Mouse (Mus musculus): ENCODE measurements around the gene Spag7. TPM values are rescaled to one million over a fixed set of nuclear protein-coding genes. Genes with fewer than 3 reads are reported as not detected.

Spag7 gene
- polyA plus RNA-seq, 1 experiment, result 20.2 TPM

DNA sequence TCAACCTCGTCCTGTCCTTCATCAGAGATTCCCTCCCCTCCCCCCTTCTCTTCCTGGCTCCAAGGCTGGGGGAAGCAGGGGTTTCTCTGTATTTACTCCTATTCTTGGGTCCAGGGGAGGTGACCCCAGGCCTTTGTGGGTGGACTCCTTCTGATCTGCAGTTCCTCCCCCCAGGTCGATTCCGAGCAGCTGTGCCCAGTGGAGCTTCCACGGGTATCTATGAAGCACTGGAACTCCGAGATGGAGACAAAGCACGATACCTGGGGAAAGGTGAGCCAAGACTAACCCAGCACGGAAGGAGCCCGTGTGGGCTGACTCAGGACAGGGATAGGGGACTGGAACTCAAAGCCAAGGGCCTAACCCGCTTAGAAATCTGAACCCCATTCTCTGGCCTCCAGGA is 11.2 kb downstream of the Spag7 start:
- H3K4me1 ChIP-seq (ENCODE audit: control insufficient read depth, insufficient read depth, insufficient read length), result peaks cover 22% of the 10 kb centered on the region; the same call in 1 of the 2 replicates
- no peak overlapping the region for H3K4me3 ChIP-seq (ENCODE audit: extremely low read depth, insufficient read depth, insufficient read length)
- TF ChIP-seq CTCF (IDR thresholded peaks at IDR 0.05; ENCODE audit: extremely low read depth, insufficient read depth, insufficient read length, insufficient replicate concordance) (no peak), POLR2A (IDR thresholded peaks at IDR 0.05; ENCODE audit: low read depth, low read length) (no peak)
- H3K27ac ChIP-seq (ENCODE audit: insufficient read depth, low read length), result no peak overlapping the region
- WGBS, result 84% methylated on average over 9 of the region's 9 CpGs
- DNase-seq (ENCODE audit: low read depth in 1 of 2, low spot score in 2 of 2), result no peak
- peaks cover 14% of the 10 kb centered on the region for H3K36me3 ChIP-seq (ENCODE audit: control insufficient read depth, insufficient read depth, low read length)
- no peaks in the 10 kb centered on the region for H3K27me3 ChIP-seq (ENCODE audit: control insufficient read depth, insufficient read depth, low read length)

DNA sequence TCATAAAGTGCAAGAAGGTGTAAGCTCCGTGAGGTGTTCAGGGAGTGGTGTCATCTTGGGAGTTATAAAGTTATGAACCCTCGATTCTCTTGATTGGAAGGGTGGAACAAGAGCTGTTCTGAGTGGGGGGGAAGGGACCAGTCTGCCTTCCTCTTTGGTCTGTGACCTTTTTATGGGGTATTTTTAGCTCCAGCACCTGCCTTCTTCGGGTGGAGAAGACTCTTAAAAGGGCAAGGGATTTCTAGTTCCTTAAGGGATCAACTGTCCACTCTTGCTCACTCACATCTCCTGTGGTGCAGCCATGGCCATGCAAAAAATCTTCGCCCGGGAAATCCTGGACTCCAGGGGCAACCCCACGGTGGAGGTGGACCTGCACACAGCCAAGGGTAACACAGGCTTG is 11.6 kb downstream of the Spag7 start:
- WGBS, result 48% methylated on average over 6 of the region's 6 CpGs
- TF ChIP-seq POLR2A (IDR thresholded peaks at IDR 0.05; ENCODE audit: low read depth, low read length), result no peak
- TF ChIP-seq CTCF (IDR thresholded peaks at IDR 0.05; ENCODE audit: extremely low read depth, insufficient read depth, insufficient read length, insufficient replicate concordance), result no peak
- H3K36me3 ChIP-seq (ENCODE audit: control insufficient read depth, insufficient read depth, low read length), result peaks cover 14% of the 10 kb centered on the region
- H3K4me3 ChIP-seq (ENCODE audit: extremely low read depth, insufficient read depth, insufficient read length), result no peak overlapping the region
- no peaks in the 10 kb centered on the region for H3K27me3 ChIP-seq (ENCODE audit: control insufficient read depth, insufficient read depth, low read length)
- no peak overlapping the region for H3K27ac ChIP-seq (ENCODE audit: insufficient read depth, low read length)
- H3K4me1 ChIP-seq (ENCODE audit: control insufficient read depth, insufficient read depth, insufficient read length), result peaks cover 22% of the 10 kb centered on the region; the same call in 1 of the 2 replicates
- no peak for DNase-seq (ENCODE audit: low read depth in 1 of 2, low spot score in 2 of 2)

DNA sequence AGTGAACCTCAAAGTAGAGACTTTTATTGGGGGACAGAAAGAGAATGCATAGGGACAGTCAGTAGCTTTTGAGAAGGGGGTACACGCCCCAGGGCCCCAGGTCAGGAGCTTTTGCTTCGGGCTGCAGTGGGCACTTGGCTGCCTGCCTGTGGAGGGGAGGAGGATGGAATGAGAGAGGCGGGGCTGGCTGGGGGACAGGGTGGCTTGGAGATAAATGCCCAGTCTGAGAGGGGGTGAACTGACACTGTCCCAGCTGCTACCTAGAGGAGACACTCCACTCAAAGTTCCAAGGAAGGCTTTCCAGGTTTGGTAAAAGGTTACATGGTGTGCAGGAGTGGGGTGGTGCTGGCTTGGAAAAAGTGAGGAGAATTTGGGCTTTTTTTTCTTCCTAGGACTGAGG is 12.3 kb downstream of the Spag7 start, which contains the start of gene Eno3:
Gene Eno3 (plus strand): TSS at position 239 of the 400 bp plus-strand sequence.
- no peak for DNase-seq (ENCODE audit: low read depth in 1 of 2, low spot score in 2 of 2)
- peaks cover 22% of the 10 kb centered on the region; the same call in 1 of the 2 replicates for H3K4me1 ChIP-seq (ENCODE audit: control insufficient read depth, insufficient read depth, insufficient read length)
- WGBS, result 49% methylated on average over 3 of the region's 3 CpGs

DNA sequence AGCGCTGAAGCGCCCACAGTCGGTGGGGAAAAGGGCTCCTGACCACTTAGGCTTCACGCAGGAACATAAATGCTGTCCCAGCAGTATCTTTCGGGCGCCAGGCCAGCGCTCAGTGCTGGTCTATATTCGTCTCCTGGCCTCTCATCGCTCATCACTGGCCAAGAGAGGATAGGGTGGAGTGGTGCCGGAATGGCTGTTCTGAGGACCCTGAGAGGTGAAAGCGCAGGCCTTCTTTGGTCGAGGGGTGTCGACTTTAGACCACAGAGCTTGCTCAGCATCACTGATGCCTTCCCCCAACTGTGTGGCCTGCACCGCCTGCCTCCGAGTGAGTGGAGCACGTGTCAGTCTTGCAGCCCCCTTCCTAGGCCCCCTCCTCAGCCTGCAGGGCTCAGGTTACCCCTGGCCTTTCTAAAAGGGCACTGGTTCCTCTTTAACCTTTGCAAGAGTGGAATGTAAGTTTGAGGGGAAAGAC is 12.7 kb downstream of the Spag7 start:
- TF ChIP-seq CTCF (IDR thresholded peaks at IDR 0.05; ENCODE audit: extremely low read depth, insufficient read depth, insufficient read length, insufficient replicate concordance), result no peak
- TF ChIP-seq POLR2A (IDR thresholded peaks at IDR 0.05; ENCODE audit: low read depth, low read length), result no peak
- no peak for DNase-seq (ENCODE audit: low read depth in 1 of 2, low spot score in 2 of 2)
- peaks cover 22% of the 10 kb centered on the region; the same call in 1 of the 2 replicates for H3K4me1 ChIP-seq (ENCODE audit: control insufficient read depth, insufficient read depth, insufficient read length)
- peak overlapping the region; percentile 97 for H3K27ac ChIP-seq (ENCODE audit: insufficient read depth, low read length)
- 54% methylated on average over 16 of the region's 16 CpGs for WGBS
- H3K27me3 ChIP-seq (ENCODE audit: control insufficient read depth, insufficient read depth, low read length), result no peaks in the 10 kb centered on the region
- H3K4me3 ChIP-seq (ENCODE audit: extremely low read depth, insufficient read depth, insufficient read length), result peak overlapping the region; percentile 74; the same call in 1 of the 2 replicates
- peaks cover 22% of the 10 kb centered on the region for H3K36me3 ChIP-seq (ENCODE audit: control insufficient read depth, insufficient read depth, low read length)

More for the DNA sequence above, 12.3 kb downstream of the Spag7 start, which contains the start of gene Eno3:
- Histone ChIP-seq H3K27me3 (ENCODE audit: control insufficient read depth, insufficient read depth, low read length) (no peaks in the 10 kb centered on the region), H3K27ac (ENCODE audit: insufficient read depth, low read length) (peak within 1 kb of the TSS; percentile 97), H3K36me3 (ENCODE audit: control insufficient read depth, insufficient read depth, low read length) (peaks cover 18% of the 10 kb centered on the region), H3K4me3 (ENCODE audit: extremely low read depth, insufficient read depth, insufficient read length) (peak within 1 kb of the TSS; percentile 74)
- TF ChIP-seq POLR2A (IDR thresholded peaks at IDR 0.05; ENCODE audit: low read depth, low read length) (no peak), CTCF (IDR thresholded peaks at IDR 0.05; ENCODE audit: extremely low read depth, insufficient read depth, insufficient read length, insufficient replicate concordance) (no peak)

DNA sequence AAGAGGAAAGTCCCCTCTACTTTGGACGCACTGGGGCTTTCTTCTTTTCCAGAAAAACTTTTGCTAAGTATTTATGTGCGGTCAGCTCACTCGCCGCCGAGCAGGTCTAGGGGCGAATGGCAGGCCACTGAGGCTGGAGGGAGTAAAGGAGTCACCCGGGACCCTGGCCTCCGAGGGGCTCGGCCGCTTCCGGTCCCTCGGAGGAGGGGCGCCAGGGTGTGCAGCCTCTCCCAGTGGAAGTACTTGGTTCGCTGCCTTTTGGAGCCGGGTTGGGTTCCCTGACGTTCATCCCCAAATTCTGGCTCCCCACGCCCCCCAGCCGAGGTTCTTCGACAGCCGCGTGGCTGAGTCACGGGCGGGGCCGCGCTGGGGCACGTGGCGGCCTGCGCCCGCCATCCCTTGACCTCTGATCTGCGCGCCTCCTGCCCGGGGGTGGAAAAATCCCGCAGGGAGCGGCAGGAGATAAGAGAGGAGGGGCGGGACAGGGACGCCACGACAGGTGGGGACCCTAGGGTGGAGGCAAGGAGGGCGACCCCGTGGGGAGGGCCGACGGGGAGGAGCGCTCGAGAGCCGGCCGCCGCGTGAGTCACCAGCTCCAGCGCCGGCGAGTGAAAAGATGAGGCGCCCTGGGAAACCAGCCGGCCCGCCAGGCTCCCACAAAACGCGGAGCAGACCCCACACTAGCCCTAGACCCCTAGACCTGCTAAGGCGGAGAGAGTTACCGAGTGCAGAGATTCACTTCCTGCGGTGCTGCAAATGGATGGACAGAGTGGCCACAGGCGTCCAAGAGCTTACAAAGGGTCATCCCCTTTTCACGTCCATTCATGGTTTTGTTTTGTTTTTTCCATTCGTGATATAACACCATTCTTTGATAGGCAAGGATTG is 13.4 kb downstream of the Spag7 start:
- peak in 1 of 2 experiments; percentile 49 for DNase-seq (ENCODE audit: low read depth in 1 of 2, low spot score in 2 of 2)
- TF ChIP-seq POLR2A (IDR thresholded peaks at IDR 0.05; ENCODE audit: low read depth, low read length) (no peak), CTCF (IDR thresholded peaks at IDR 0.05; ENCODE audit: extremely low read depth, insufficient read depth, insufficient read length, insufficient replicate concordance) (no peak)
- WGBS, result 4% methylated on average over 60 of the region's 61 CpGs
- H3K27ac ChIP-seq (ENCODE audit: insufficient read depth, low read length), result peak overlapping the region; percentile 97
- H3K4me3 ChIP-seq (ENCODE audit: extremely low read depth, insufficient read depth, insufficient read length), result peak overlapping the region; percentile 74
- no peaks in the 10 kb centered on the region for H3K27me3 ChIP-seq (ENCODE audit: control insufficient read depth, insufficient read depth, low read length)
- peaks cover 28% of the 10 kb centered on the region for H3K36me3 ChIP-seq (ENCODE audit: control insufficient read depth, insufficient read depth, low read length)
- H3K4me1 ChIP-seq (ENCODE audit: control insufficient read depth, insufficient read depth, insufficient read length), result peaks cover 25% of the 10 kb centered on the region; the same call in 1 of the 2 replicates

DNA sequence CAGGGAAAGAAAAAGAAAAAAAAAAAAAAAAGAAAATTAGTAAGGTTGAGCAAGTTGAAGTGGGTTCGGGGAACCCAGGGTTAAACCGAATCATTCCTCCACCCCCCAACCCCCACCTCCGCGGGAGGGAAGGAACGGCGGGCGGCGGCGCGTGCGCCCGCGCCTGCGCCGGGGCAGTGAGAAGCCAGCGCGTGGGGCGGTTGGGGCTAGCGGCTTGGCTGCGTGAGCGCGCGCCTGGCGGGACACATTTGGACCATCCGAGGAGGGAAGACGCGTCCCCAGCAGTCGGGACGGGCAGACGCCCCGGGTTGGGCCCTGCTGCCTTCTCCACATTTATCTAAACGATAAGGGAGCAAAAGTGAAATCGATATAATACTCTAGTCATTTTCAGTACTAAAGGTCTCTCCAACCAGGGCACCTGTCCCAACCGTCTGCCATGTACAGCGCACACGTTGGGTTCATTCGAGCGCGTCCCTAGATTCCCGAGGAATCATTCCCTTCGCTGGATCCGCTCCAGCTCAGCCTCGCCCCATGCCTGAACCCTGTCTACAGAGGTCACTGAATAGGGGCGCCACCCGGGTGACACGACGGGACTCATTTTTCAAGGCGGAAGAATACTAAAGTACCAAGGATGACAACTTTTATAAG is 14.2 kb downstream of the Spag7 start:
- peak; percentile 76 for DNase-seq (ENCODE audit: low read depth in 1 of 2, low spot score in 2 of 2)
- WGBS, result under 1% methylated on average over 48 of the region's 48 CpGs
- Histone ChIP-seq H3K4me3 (ENCODE audit: extremely low read depth, insufficient read depth, insufficient read length) (peak overlapping the region; percentile 74), H3K27me3 (ENCODE audit: control insufficient read depth, insufficient read depth, low read length) (no peaks in the 10 kb centered on the region), H3K27ac (ENCODE audit: insufficient read depth, low read length) (peak overlapping the region; percentile 97), H3K36me3 (ENCODE audit: control insufficient read depth, insufficient read depth, low read length) (peaks cover 32% of the 10 kb centered on the region), H3K4me1 (ENCODE audit: control insufficient read depth, insufficient read depth, insufficient read length) (peaks cover 28% of the 10 kb centered on the region; the same call in 1 of the 2 replicates)
- TF ChIP-seq CTCF (IDR thresholded peaks at IDR 0.05; ENCODE audit: extremely low read depth, insufficient read depth, insufficient read length, insufficient replicate concordance), result no peak
- TF ChIP-seq POLR2A (IDR thresholded peaks at IDR 0.05; ENCODE audit: low read depth, low read length), result peak; percentile 91
